Mouse (Mus musculus): ENCODE measurements around the gene Kctd21. TPM values are rescaled to one million over a fixed set of nuclear protein-coding genes. Genes with fewer than 3 reads are reported as not detected.

Gene Kctd21
- polyA plus RNA-seq (2012; rRNA removed), result 1.7 TPM in 2 replicates

GRCm38 (mm10) chr7:97331726-97332666, at the start of gene Kctd21, which contains the start of gene Usp35:
Kctd21 (plus strand) TSS chr7:97332327.
Usp35 (minus strand) TSS chr7:97332020.

Other genes starting within 250 kb of the Kctd21 start
- 0.42 and 0.44 TPM in 2 replicates for gene Usp35, start 307 bp upstream of the Kctd21 start, polyA plus RNA-seq (2012; rRNA removed)
- 15.8 and 18.7 TPM in 2 replicates for gene Alg8, start 39.3 kb downstream of the Kctd21 start, polyA plus RNA-seq (2012; rRNA removed)
- 129 and 130 TPM in 2 replicates for gene Ndufc2, start 67.7 kb downstream of the Kctd21 start, polyA plus RNA-seq (2012; rRNA removed)
- 2.1 and 9.2 TPM in 2 replicates for gene Thrsp, start 85.4 kb downstream of the Kctd21 start, polyA plus RNA-seq (2012; rRNA removed)
- 3.5 and 3.7 TPM in 2 replicates for gene Kctd14, start 119.0 kb downstream of the Kctd21 start, polyA plus RNA-seq (2012; rRNA removed)
- gene Ints4, start 148.6 kb downstream of the Kctd21 start, polyA plus RNA-seq (2012; rRNA removed), result 20.4 and 20.9 TPM in 2 replicates
- 11.2 and 13.5 TPM in 2 replicates for gene Aamdc, start 247.2 kb downstream of the Kctd21 start, polyA plus RNA-seq (2012; rRNA removed)
- gene Rsf1, start 247.6 kb downstream of the Kctd21 start, polyA plus RNA-seq (2012; rRNA removed), result 2.4 and 3.5 TPM in 2 replicates